Mouse (Mus musculus): ENCODE measurements at regions not wholly inside any gene's neighbourhood (a gene's known extent, or its start where the extent isn't known, plus 50 kb on each side); places are given as distances from the start of the nearest gene placed in this dataset.
"Not testable (repeated sequence)": the region's sequence is repeated elsewhere in the genome, so short reads cannot be mapped to it uniquely, and the experiment has no call there.

DNA sequence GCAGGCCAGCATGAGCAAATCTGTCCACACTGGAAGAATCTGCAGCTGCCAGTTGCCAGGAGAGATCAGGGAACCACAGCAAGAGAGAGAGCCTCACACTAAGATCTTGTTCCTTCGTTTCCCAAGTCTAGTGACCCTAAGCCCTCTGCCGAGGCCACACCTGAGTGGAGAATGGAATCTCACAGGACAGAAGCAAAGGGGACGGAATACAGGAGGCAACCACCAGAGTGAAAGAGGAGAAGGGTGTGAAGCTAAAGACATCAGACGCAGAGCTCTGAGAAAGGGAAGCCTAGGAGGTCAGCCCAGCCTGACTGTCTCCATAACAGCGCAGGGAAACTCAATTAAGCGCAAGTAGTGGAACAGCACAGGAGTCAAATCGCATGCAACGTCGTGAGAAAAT lies 75.0 kb downstream of the Suds3 start:
- no peak for DNase-seq

DNA sequence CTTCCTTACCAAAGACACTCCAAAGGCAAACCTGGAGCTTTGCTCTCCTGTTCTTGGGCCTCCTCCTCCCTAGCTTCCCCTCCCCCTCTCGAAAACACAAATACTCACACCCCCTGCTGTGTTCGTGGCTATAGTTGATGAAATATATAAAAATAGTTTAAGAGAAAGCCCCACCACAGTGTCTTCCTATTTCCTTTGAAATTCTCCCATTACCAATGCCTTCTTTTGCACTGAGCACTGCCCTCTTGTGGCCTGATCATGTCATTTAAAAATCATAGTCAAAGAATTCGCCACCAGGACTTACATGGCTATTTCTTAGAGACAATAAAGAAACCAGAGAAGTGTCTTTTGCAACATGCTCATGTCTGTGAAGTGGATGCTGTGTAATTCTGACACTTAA lies 78.7 kb downstream of the Suds3 start:
- peak; percentile 22 for DNase-seq

DNA sequence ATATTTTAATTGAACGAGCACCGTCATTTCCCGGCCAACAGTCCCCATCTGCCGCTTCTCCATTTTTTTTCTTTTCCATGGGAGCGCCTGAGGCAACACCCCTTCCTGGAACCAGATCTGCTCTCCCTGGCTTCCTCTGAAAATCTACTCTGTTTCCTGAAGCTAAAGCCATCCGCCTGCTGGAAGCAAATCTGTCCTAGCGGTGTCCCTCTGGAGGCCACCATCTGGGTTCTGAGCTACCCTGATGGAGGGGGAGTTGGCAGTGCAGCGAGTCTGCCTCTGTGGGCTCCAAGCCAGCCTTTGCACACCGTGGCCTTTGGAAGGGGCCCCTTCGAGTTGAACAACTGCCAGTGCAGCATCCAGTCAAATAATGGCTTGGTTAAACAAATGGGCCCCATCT lies 83.8 kb downstream of the Suds3 start:
- no peak for DNase-seq

DNA sequence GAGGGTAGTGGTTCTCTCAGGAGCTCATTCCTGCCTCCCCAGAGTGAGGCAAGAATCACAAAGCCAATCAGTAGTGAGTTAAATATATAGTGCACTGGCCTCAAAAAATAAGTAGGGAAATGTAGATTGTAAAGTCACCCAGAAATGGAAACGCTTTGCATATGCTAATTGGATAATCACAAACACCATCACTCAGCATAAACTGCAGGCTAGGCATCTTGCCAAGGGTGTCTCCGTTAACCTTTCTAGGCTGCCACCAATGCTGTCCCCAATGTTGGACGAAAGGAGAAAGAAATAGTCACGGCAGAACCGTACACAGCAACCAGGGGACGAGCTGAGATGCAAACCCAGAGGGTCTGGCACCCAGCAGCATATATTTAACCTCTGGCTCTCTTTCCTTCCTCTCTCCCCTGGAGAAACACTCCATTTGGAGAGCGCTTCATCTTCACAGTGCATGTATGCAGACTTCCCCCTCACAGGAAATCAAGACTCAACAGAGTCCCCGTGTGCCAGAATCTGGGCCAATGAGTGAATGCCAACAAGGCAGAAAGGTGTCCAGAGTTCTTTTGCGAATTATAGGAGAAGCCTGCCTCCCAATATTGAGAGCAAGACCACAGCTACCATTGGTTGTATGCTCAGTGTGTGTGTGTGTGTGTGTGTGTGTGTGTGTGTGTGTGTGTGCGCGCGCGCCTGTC lies 90.1 kb downstream of the Suds3 start:
- DNase-seq, result no peak

DNA sequence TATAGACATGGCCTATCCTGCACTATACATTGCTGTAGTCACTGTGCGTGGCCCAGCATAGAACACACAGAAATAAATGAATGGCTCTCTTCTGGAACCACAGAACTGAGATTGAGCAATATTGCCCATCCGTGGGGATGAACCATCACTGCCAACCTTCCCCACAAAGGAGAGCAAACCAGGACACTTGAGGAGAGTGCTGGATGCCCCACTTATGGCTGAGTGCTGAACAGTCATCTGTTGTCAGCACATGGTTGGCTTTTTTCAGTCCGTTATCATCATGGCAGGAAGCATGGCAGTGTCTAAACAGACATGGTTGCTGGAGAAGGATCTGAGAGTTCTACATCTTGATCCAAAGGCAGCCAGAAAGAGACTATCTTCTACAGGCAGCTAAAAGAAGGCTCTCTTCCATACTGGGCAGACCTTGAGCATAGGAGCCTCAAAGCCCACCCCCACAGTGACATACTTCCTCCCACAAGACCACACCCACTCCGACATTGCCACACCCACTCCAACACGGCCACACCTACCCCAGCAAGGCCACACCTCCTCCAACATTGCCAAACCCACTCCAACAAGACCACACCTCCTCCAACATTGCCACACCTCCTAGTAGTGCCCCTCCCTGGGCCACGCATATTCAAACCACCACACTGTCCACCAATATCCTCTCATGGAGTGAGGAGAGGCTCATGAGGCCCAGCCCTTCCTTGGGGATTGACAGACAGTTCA lies 97.3 kb downstream of the Suds3 start:
- no peak for DNase-seq

DNA sequence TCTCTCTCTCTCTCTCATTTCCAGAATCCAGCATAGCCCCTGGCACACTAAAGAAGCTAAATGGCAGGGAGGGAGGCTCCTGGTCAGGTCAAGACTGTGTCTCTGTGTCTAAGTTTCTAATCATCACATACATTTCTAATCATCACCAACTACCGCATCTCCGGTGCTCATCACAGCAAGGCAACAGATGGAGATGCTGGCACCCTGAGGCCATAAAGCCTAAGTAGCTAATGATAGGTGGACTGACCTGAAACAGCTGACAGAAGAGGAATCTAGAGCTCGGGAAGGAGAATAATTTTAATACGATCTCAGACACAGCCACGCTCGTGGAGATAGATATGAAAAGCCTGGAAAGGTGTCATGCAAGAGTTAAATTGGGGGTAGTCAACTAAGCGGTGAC lies 104.8 kb downstream of the Suds3 start:
- DNase-seq, result no peak

DNA sequence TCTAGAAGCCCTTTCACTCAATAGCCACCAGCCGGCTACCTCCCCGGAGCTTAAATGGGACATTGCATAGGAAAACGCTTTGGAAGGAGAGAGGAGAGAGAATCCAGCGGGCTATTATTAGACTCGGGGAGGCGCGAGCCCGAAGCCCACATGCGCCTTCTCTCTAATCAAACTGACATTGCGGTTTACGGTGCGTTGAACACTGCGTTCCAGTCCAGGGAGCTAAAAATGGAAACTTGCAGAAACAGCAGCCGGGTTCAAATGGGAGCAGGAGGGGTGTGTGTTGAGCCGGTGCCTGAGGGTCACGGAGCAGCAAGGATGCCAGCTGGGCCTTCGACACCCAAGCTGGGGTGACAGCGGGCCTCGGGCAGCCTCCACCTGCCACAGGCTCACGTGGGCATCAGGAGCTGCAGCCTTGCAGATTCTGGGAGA lies 115.1 kb downstream of the Suds3 start:
- peak; percentile 61 for DNase-seq

DNA sequence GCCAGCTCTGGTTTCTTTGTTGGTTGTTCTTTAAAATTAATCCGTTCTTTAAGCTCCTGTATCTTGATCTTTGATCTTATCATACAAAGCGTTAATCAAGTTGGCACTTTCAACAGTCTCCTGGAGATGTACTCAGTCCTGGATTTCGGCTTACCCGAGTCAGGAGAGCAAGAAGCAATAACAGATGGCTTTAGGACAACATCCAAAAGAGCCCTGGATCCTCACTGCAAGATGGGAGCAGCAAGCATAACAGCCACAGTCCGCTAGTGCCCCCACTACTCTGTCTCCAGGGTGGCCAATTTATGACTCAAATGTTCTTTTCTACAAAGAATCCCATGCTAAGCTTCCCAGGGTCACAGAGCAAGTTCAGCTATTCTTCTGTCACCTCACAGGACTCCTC lies 121.4 kb downstream of the Suds3 start:
- no peak for DNase-seq

DNA sequence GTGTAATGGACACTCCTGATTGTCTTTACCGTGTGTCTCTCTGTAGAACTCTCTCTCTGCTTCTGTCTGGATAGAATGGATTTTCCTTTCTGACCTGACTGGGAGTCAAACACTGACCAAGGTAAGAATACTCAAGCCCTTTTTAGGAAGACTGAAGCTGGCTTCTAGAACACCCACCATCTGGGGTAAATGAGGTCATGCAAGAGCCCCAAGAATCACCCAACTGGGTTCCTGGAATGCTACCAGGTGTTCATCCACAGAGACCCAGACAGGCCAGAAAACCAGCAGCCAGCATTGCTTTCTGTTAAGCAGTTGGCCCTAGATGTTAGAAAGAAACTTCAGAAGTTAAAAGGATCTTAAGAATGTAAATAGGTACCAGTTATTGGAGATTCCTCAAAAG lies 122.2 kb downstream of the Suds3 start:
- no peak for DNase-seq

DNA sequence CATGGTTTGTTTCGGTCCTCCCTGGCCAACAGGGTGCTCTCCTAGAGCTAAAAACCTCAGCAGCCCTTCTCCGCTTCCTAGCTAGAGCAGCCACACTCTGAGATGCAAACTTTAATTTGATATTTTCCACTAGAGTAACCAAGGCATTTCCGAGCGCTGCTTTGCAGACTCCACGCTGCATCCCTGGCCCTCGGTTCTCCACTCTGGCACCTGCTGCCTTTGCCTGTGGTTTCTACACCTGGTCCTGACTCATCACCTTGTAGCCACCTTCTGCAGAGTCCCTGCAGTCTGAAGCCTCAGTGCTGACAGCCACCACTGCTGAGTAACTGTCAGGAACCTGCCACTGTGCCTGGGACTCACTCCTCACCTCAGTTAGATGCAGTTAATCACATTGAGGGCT lies 124.5 kb downstream of the Suds3 start:
- DNase-seq, result no peak

DNA sequence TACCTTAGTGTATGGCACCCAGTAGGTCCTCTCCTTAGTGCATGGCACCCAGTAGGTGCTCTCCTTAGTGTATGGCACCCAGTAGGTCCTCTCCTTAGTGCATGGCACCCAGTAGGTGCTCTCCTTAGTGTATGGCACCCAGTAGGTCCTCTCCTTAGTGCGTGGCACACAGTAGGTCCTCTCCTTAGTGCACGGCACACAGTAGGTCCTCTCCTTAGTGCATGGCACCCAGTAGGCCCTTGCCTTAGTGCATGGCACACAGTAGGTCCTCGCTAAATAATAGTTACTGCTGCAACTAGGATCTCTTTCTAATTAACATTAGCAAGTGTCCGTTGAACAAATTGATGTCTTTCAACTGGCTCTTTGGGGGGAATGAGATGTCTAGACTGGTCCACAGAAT lies 144.4 kb downstream of the Suds3 start:
- not testable (repeated sequence) for DNase-seq

DNA sequence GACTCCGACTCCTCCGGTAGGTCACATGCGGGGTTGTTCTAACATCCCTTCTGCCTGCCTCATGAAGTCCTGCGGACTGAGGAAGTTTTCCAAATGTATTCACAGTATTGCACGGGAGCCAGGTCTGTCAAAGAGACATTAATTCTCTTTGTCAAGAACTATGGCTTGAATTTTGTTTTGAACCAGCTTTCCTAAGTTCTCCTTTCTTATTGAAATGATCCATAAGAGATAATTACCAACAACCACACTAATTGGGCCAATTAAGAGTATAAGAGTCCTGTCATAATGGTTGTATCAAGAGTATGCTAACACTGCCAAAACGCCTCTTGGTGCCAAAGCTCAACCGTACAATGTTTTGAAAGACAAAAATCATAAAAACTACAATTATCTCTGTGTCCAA lies 151.7 kb downstream of the Suds3 start:
- DNase-seq, result no peak

DNA sequence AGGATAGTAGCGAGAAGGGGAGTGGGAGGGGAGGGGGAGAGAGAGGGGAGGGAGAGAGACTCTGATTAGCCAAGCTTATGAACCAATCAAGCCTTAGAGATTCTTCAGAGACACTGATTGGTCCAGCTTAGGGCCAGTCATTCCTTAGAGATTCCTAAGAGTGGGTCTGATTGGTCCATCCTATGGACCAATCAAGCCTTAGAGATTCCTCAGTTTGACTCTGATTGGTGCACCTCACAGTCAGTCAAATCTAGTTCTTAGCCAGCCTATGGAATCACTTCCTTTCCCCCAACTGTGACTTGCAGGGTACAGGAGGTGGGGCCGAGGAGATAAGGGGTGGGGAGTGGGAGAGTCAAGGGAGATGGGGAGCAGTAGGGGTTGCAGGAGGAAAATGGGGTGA lies 152.8 kb downstream of the Suds3 start:
- no peak for DNase-seq

DNA sequence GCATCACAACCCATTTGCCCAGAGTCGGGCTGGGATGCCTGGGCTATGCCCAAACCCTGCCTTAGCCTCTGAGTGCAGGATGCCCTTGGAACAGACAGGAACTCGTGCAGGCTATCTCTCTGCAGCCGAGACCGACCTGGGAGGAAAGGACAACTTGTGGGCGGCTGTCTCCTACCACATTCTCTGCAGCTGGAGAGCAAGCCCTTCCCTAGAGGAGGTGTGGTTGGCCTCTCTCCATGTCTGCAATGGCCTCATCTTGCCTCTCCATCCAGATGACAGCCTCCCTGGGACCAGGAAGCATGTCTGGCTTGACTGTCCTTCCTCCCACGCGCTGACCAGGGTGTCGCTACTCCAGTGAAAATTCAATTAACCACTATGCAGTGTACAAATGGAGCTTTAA lies 155.9 kb downstream of the Suds3 start:
- no peak for DNase-seq

DNA sequence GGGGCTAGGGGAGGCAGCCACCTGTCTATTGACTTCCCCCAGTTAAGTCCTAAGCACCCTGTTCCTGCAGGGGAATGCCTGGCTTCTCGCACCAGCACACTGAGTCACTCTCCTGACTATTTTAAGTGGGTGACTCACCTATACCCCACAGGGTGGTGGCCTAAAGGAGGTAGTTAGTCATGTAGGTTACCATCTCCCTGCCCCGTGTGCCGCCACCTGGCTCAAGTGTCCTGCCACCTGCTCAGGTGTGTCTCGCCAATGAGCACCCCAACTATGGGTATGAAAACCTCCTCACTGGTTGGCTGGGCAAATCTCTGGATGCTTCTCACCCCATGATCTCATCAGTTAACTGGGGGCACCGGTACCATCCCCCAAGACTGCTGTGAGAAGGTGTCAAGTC lies 157.8 kb downstream of the Suds3 start:
- DNase-seq, result no peak

DNA sequence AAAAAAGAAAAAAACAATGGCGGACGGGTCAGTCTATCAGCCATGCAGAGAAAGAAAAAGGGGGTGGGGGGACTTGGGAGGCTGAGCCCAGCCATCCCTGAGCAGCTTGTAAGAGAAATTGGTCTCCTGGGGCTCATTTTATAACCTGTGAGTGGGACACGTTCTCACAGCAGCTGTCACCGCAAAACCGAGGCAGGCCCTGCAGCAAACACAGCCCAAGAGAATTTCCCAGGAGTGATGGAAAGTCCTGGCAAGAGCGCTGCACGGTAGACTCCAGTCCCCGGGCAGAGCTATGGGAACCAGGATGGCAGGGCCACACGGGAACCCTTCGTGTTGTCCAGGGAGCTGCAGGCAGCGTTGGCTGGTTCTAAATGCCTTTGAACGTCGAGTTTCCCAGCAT lies 159.3 kb downstream of the Suds3 start:
- DNase-seq, result no peak

DNA sequence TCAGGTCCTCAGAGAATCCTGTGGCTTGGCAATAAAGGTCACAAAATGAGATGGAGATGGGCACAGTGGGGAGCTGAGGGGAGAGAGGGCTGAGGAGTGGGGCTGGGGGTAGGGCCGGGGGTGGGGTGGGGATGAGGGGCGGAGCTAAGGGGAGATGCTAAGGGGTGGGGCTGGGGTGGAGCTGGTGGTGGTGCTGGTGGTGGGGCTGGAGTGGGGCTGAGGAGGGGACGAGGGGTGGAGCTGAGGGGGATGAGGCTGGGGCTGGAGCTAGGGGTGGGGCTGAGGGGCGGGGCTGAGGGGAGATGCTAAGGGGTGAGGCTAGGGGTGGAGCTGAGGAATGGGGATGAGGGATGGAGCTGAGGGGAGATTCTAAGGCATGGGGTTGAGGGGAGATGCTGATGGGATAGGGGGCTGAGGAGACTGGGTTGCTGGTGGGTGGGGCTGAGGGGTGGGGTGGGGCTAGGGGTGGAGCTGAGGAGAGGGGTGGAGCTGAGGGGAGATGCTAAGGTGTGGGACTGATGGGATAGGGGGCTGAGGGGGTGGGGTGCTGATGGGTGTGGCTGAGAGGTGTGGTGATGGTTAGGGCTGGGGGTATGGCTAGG lies 165.5 kb downstream of the Suds3 start:
- no peak for DNase-seq

DNA sequence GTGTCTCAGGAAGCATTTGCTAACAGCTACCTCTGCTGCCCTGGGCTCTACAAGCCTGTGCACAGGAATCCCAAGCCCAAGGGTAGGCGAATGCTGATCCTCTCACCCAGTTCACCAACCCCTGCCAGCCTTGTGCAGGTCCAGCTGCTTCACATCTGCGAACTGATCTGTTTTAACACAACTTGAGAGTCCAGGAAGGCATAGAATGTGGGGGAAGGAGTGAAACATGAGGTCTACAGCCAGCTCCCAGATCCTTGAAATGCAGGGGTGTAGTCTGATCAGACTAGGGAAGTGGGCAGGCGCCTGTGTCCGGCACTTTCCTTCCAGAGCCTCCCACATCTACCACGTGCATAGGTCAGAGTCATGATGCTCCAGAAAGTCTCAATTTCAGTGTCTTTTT lies 181.3 kb downstream of the Suds3 start:
- no peak for DNase-seq

DNA sequence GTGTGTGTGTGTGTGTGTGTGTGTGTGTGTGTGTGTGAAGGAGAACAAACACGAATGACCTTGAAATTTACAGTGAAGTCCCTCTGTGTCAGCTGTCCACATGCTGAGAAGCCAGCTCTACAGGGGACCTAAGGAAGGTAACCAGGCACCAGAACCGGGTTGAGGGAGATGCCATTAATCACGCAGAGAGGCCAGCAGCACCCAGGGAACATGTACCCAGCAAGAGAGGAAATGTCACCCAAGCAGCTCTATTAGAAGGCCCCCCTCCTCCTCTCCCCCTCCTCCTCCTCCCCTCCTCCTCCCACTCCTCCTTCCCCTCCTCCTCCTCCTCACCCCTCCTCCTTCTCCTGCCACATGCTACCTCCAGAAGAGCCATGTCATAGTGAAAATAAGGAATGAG lies 181.8 kb downstream of the Suds3 start:
- DNase-seq, result no peak

DNA sequence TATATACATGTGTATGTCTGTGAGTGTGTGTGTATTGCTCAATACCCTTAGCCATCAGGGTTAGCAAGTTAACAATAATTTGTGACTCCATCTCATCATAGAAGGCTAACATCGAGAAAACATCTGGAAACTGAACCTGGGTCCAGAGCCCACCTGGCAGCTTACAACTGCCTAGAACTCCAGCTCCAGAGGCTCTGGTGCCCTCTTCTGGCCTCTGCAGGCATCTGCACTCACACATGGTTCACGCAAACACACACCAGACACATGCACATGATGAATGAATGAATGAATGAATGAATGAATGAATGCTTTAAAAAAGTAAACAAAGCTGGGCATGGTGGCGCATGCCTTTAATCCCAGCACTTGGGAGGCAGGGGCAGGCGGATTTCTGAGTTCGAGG lies 182.8 kb downstream of the Suds3 start:
- no peak for DNase-seq

DNA sequence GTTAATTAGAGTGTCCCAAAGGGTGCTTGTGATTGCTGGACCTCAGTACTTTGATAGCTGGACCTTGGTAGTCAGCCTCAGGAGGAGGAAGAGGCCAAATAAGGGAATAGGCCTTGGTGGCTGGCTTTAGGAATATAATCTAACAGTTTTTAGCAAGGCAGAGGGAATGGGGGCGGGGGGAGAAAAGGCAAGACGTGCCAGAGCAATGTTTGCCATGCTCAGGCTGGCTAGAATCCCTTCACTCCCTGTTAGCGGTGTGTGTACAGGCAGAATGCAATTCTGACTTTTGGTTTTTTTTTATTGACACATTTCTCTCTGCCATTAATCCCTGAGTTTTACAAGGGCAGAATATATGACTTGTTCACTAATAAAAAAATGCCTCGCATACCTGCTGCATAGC lies 192.2 kb downstream of the Suds3 start:
- DNase-seq, result no peak

DNA sequence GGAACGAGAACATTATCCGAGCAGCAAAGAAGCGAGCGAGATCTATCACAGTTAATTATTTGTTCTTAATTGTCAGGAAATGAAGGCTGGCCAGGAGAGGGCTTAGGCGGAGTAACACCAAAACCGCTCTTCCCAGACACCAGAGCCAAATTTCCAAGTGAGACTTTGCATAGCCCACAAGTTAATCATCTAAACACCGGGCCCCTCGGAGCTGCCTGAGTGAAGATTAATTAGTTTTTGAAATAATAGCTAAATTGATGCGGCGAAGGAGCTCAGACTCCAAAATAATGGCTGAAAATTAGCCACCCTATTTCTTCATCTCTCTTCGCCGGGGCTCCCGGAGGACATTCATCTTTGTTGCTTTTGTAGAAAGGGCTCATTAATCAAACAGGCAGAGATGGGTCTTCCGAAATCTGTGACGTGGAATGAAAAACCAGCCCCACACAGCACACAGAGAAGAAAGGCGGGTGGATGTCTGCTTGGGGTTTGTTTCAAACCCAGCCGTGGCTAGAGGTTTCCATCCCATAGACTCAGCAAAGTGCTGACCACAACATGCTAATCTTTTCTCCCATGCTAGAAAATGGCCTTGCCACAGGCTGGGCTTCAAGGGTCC lies 193.7 kb downstream of the Suds3 start:
- DNase-seq, result no peak

DNA sequence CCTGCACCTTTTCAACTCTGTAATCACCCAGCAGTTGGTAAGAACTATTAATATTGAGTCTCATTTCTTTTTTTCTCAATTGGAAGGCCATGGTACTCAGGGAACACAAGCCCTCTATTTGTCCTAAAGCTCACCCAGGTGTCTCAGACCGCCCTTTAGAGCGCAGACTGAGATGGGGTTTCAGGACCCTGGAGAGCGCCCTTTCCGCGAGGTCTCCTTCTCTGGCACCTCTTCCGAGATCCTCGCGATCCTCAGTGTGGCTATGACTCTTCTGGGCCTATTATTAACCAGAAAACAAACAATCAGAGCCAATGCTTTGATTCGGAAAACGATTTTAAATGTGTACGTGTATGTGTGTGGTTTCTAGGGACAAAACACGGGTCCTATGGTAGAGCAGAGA lies 201.0 kb downstream of the Suds3 start:
- DNase-seq, result peak; percentile 8

All from gastrocnemius, postnatal 10 days (tissue).